Mouse (Mus musculus) frontal cortex, postnatal 25 days (tissue): ENCODE results near the gene Dennd4a.
"Not testable (repeated sequence)": the region's sequence is repeated elsewhere in the genome, so short reads cannot be mapped to it uniquely, and the experiment has no call there.

Experiments used
- DNase-seq, 2 experiments: peaks; one replicate each; pipeline ENCODE4 v3.0.0; 2022; ENCODE audit warnings: low spot score in 2 of 2

Dennd4a gene

DNA sequence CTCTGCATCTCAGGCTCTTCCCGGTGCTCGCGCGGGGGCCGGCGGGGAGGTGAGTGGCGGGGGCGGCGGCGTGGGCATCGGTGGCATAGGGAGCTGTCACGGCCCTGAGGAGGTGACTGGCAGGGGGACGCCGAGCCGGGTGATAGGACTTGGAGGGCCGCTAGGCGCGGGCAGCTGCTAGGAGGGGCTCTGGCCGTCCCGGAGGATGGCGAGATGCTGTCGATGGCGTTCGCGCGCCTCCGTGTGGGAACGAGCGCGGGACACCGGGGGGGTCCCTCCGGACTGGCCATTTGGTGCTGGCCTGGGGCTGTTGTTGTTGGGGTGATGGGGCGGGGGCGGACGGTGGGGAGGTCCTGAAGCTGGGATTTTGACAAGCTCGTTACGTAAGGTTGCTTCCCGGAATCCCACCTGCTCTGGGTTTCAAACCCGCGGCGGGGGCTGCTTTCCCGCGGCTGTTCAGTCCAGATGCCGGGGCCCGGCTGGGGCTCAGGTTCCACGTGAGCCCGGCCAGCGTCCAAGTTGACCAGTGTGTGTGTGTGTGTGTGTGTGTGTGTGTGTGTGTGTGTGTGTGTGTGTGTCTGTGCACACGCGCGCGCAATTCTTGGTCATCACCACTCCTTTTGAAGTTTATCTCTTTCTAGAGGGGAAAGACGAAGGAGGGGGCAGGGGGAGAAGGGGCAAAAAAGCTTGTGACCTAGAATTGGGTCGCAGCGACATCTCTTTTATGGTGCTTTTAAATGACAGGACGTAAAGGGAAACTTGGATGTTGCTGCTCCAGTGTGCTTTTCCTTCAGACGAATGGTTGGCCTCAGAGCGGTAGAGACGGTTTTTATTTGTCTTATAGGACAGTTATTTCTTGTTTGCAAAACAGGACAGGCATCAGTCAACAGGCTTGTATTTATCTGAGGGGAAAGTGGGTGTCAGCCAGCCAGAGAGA is 666 bp downstream of the Dennd4a start:
- DNase-seq, result peak; percentile 34 to 40

GRCm38 (mm10) chr9:64812475-64812860 is 1.3 kb downstream of the Dennd4a start:
- DNase-seq, result no peak

DNA sequence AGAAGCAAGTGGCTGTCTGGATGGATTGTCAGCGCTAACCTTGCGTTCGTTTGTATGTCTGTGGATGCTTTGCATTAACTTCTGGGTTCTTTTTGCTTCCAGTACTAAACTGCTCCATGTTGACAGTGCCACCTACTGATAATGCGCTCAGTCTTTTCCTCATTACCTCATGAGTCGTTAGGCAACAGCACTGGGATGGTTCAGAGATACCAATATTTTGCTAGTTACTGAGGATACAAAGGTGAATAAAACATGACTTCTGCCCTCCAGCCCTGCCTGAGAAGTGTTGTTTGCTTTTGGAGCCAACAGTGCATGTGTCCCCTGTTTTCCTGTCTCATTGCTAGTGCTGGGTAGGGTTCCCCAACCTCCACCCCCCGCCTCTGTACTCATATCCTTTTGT is 3.1 kb downstream of the Dennd4a start:
- DNase-seq, result no peak

DNA sequence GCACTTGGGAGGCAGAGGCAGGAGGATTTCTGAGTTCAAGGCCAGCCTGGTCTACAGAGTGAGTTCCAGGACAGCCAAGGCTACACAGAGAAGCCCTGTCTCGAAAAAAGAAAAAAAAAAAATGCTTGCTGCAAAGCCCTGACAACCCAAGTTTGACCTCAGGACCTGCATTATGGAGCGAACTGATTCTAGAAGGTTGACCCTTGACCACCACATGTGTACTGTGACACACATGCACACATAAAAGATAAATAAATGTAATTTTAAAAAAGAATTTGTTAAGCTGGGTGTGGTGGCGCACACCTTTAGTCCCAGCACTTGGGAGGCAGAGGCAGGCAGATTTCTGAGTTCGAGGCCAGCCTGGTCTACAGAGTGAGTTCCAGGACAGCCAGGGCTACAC is 8.5 kb downstream of the Dennd4a start:
- DNase-seq, result not testable (repeated sequence)

GRCm38 (mm10) chr9:64820086-64820795 is 9.1 kb downstream of the Dennd4a start:
- no peak for DNase-seq

DNA sequence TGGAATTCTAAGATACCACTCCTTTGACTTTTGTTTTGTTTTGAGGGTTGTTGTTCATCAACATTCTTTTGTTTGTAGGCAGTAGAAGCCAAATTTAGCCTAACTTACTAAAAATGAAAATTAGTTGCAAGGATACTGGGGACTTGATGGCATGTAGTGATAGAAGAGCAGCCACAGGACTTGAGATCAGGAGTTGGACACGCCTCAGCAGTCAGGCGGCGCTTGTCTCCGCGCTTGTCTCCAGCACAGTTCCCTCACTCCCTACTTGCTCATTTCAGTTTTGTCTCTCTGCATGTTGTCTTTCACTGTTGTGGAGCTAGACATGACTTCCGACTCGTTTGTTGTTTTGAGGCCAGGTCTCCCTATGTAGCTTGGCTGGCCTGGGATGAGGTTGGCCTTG is 11.1 kb downstream of the Dennd4a start:
- no peak for DNase-seq

DNA sequence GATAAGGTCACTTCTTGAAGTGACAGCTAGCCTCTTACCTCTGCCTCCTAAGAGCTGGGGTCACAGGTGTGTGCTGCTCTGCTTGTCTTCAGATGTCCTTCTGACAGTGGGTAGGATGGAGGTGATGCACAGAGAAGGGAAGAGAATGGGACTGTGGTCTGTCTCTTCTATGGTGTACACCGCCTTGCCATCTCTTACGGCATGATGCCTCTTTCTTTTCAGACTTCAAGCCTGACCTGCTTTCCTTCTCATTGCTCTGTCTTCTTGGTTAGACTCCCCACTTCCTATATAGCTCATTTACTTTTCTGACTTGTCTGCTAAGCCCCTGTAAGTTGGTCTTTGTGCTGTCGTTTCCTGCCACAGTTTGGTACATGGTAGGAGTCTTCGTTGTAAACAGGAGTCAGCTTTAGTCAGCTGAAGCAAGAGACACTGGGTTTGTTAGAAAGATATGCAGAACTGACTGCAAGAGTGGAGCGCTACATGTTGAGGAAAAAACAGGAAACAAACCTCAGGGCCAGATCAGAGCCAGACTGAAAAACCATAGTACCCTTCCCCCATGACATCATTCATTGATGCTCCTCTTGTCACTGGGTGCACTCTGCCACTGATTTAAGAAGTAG is 13.4 kb downstream of the Dennd4a start:
- no peak for DNase-seq

DNA sequence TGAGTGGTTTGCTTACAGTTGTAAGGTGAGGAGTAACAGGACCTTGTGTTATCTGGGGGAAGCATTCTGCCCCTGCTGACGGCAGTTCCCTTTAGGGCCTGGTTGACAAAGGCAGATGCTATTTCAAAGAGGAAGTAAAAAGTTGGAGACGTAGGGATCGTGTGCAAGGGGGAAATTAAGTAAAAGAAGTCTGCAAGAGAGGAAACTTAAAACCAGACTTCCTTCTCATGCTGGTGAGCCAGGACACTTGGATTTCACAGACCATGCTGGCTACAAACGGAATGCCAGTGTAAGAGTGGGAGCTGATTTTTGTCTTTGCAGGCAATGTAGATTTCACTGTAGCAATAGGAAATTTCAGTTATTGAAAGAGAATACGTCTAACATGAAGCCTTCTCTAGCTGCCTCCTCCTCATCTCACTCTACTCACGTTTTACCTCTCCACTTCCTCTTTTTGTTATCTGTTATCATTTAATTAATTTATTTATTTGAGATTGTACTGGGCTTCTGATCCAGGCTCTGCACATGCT is 19.0 kb downstream of the Dennd4a start:
- no peak for DNase-seq

GRCm38 (mm10) chr9:64830641-64831040 is 19.5 kb downstream of the Dennd4a start:
- no peak for DNase-seq

GRCm38 (mm10) chr9:64831760-64832159 is 20.6 kb downstream of the Dennd4a start:
- DNase-seq, result no peak

DNA sequence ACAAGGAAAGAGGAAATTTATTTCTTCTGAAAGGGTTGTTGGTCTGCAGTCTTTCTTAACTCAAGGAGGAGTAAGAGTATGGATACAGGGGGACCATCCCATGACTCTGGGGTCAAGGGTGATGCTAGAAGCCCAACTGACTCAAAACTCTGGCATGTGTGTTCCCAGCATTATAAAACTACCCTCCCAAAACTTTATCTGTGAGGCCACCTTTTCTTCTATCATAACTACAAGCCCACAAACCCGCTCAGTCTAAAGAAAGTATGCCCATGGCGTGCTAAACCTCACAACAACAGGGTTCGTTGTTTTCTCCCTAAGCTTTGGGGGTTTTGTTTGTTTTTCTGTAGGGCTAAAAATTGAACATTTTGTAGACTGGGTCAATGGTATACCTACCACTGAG is 23.3 kb downstream of the Dennd4a start:
- no peak for DNase-seq

DNA sequence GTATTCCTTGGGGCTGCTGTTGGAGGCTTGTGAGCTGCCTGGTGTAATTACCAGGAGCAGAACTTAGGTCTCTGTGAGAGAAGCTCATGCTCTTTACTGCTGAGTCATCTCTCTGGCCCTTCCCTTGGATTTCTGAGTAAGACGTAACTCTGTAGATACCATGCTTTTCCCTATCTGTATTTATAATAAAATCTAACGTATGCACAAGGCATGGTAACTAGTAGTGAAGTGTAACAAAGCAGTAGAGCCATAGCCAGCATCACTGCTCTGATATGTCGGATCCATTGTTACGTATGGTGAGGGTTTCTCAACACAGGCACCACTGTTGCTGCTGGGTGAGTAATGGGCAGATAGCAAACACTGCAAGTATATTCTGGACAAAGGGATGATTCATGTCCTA is 34.2 kb downstream of the Dennd4a start:
- no peak for DNase-seq

DNA sequence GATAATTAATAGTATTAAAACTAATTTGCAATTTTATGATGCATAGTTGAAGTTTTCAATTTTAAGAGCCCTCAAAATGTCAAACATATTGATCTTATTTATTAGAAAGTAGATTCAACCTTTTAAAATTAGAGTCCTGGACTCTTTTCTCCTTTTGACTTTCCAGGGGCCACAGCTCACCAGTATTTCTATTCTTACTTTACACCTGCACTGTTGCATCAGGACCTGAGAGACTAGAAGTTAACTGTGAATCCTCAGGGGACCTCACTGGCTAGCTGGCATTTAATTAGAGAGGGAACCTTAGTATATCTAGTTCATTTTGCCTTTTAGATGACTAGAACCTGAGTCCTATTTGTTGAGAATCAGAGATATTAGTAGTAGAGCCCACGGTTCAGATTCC is 38.4 kb downstream of the Dennd4a start:
- DNase-seq, result no peak

- no peak for DNase-seq
These were observed 48.9 kb downstream of the Dennd4a start for GRCm38 (mm10) chr9:64860083-64860482.

GRCm38 (mm10) chr9:64862687-64863086 is 51.5 kb downstream of the Dennd4a start:
- no peak for DNase-seq

- DNase-seq, result no peak
These were observed 74.9 kb downstream of the Dennd4a start for GRCm38 (mm10) chr9:64886008-64886407.

DNA sequence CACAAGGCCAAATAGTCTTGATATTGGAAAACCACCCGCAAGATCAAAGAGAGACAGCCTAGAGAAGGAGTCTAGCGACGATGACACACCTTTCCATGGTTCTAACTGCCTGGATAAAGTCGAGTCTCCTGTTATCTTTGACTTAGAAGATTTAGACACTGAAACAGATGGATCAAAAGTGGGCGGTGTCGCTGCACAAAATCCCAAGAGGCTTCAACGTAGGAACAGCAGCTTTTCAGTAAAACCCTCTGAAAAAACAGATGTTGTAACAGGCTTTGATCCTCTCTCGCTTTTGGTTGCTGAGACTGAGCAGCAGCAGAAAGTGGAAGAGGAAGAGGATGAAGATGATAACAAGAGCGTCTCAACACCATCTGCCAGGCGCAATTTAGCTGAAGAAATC is 85.5 kb downstream of the Dennd4a start:
- no peak for DNase-seq

- no peak for DNase-seq
These were observed 91.7 kb downstream of the Dennd4a start for GRCm38 (mm10) chr9:64902866-64903265.

DNA sequence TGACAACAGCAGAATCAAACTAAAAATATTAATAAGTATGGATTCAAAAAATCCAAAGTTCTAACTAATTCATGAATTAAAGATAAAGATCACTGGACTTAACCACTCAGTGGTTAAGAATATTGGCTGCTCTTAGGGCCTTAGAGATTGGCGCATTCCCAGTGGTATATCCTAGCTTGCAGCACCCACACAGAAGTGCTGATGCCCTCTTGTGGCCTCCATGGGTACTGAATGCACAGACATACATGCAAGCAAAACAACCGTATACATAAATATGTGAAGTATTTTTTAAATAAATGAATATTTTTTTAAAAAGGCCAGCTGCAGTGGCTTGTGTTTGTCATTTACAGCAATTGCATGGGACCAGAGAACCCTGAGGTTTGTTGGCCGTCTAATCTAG is 92.2 kb downstream of the Dennd4a start:
- DNase-seq, result peak; percentile 47 to 64

- DNase-seq, result no peak
These were observed 93.9 kb downstream of the Dennd4a start for GRCm38 (mm10) chr9:64904917-64905640.

DNA sequence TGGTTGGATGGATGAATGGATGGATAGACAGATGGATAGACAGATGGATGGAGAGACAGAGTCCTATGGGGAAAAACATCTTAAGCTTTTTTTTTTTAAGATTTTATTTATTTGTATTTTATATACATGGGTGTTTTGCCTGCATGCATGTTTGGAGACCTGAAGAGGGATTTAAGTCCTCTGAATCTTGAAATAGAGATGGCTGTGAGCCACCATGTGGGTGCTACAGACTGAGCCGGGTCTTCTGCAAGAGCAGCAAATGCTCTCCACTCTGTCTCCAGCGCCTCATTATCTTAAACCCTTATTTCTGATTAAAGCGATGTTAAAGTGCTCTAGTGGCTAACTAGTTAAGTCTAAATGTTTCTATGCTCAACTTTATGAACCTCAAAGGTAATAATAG is 96.3 kb downstream of the Dennd4a start:
- no peak for DNase-seq

- DNase-seq, result no peak
These were observed 102.3 kb downstream of the Dennd4a start for GRCm38 (mm10) chr9:64913406-64913805.
